Mouse (Mus musculus) liver, adult 2 months (tissue): ENCODE data around the gene Mprip.

ENCODE experiments used
- CTCF ChIP-seq: fragments of 200-500 bp; IDR thresholded peaks from 2 replicates; pipeline ENCODE4 v1.5.1; 2011; ENCODE audit warnings: low read depth, low read length, control low read depth
- POLR2A ChIP-seq: fragments of 200-500 bp; IDR thresholded peaks from 2 replicates; pipeline ENCODE4 v1.6.1; 2011; ENCODE audit warnings: low read length, control low read depth; ENCODE audit not compliant: insufficient read depth; ENCODE audit errors: extremely low read depth

DNA sequence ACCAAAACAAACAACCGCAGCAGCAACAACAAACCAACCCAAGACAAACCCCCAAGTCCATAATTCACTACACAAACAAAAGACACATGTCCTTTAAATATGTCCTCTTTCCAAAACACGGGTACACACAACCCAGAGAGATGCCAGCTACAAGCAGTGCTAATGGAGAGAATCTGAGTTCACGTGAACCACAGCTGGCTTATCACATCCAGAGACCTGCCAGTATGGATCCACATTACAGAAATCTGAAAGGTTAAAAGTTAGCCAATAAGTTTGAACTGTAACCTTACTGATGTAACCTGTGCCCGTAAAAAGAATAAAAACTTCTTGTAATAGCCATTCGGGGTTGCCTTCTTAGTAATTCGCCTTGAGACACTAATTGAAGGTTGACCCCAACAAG is 153.8 kb downstream of the Mprip start:
- TF ChIP-seq POLR2A (no peak), CTCF (no peak)
